Mouse (Mus musculus) gastrocnemius, postnatal 10 days (tissue): Measurements from ENCODE around the gene Cntn1. TPM values are rescaled to one million over a fixed set of nuclear protein-coding genes. Genes with fewer than 3 reads are reported as not detected.
"Not testable (repeated sequence)": the region's sequence is repeated elsewhere in the genome, so short reads cannot be mapped to it uniquely, and the experiment has no call there.

ENCODE experiments used
- DNase-seq: peaks from one replicate; pipeline ENCODE4 v3.0.0; 2021; ENCODE audit warnings: mixed read lengths
- total RNA-seq, 2 experiments: library from RNA; stranded (reverse); gene quantifications; 2 replicates each; pipeline ENCODE4 v1.2.3; 2021

The Cntn1 gene
- total RNA-seq, 2 experiments from 2014 or later, result 2.0 to 2.7 TPM

GRCm38 (mm10) chr15:92268741-92269322 lies 217.9 kb downstream of the Cntn1 start:
- DNase-seq, result no peak

- no peak for DNase-seq
Observed at GRCm38 (mm10) chr15:92271801-92272365, 220.9 kb downstream of the Cntn1 start.

GRCm38 (mm10) chr15:92276826-92277225 lies 225.9 kb downstream of the Cntn1 start:
- no peak for DNase-seq

DNA sequence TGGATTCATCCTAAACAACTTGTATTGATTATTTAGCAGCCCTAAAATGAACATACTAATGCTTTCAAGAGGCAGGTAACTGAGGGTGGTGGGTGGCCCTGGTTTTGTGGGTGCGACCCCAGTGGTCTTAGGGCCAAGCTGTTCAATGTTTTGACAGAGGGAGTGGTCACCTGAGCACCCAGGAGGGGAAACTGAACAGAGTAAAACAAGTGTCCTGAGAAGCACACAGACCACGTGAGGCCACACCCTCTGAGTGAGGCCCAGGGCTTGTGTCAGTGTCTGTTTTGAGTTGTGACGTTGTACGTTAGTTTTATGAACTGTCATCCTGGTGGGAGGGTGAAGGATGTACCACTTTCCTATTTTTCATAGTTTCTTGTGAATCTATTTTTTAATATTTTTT lies 227.0 kb downstream of the Cntn1 start:
- no peak for DNase-seq

DNA sequence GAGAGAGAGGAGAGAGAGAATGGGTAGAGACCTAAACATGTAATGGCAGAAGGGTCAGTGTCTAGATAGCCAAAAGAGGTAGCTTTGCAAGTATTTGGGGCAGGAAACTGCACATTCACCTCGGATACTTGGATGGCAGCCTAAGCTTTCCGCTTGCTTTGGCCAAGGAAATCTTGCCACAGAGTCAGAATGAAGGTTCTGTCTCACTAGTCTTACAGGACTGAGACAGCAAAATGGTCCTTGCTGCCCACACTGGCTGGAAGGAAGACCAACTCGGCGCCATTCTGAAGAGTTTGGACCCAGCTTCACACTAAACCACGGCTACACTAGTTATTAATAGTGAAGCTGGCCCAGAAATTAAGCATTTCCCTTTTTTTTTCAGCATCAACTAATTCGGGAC lies 230.0 kb downstream of the Cntn1 start:
- no peak for DNase-seq

GRCm38 (mm10) chr15:92287616-92288015 lies 236.7 kb downstream of the Cntn1 start:
- DNase-seq, result no peak

- no peak for DNase-seq
Observed at GRCm38 (mm10) chr15:92296479-92296878, 245.5 kb downstream of the Cntn1 start.

GRCm38 (mm10) chr15:92302796-92303195 lies 251.8 kb downstream of the Cntn1 start:
- DNase-seq, result no peak

DNA sequence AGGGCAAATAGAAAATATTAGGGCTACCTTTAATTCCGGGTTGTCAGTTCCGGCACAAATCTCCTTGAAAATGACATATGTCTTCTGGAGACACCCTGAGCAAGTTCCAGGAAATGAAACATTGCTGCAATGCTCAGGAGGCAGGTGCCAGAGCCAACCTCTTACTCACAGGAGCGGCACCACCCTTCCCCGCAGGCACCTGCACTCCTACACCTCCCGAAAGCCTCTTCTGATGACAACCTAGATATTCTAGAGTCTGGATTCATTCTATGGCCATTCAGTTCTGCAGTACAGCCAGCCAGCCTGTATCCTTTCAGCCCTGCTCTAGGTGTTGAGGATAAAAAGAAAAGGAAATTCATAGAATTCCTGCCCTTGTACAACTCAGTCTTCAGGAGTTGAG lies 253.3 kb downstream of the Cntn1 start:
- no peak for DNase-seq

GRCm38 (mm10) chr15:92321959-92322358 lies 271.0 kb downstream of the Cntn1 start:
- DNase-seq, result no peak

GRCm38 (mm10) chr15:92327111-92327510 lies 276.1 kb downstream of the Cntn1 start:
- no peak for DNase-seq

DNA sequence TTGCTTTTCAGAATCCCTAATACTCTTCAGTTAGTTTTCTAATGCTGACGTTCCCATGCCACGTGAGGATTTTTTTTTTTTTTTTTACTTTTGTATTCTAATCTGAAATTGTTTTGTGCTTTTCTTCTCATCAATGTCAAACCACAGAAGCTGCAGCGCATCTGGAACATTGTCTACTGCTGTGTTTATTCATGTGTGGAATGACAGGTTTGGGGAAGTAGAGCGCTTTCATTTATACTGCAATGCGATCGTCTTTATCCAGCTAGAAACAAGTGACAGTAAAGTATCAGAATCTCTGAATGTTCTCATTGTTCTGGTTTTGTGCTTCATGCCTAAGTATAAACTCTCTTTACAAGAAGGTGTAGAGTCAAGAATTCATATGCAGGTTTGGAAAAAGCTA lies 289.3 kb downstream of the Cntn1 start:
- no peak for DNase-seq

DNA sequence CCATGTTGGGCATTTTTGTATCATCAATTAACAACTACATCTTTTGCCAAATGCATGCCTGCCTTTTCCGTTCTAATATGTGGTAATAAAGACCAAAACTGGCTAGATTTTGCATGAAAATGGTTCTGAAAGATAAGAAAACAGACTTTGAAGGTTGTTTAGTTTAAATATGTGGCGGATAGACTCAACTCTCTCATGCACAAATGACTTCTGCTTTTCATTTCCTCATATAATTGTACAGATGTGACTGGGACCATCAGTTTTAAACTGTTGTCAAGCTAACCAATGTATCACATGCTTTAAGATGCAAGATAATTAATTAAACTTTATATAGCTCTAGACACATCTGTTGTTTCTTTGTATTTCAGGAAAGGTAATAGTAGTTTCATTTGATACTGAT lies 290.5 kb downstream of the Cntn1 start:
- no peak for DNase-seq

DNA sequence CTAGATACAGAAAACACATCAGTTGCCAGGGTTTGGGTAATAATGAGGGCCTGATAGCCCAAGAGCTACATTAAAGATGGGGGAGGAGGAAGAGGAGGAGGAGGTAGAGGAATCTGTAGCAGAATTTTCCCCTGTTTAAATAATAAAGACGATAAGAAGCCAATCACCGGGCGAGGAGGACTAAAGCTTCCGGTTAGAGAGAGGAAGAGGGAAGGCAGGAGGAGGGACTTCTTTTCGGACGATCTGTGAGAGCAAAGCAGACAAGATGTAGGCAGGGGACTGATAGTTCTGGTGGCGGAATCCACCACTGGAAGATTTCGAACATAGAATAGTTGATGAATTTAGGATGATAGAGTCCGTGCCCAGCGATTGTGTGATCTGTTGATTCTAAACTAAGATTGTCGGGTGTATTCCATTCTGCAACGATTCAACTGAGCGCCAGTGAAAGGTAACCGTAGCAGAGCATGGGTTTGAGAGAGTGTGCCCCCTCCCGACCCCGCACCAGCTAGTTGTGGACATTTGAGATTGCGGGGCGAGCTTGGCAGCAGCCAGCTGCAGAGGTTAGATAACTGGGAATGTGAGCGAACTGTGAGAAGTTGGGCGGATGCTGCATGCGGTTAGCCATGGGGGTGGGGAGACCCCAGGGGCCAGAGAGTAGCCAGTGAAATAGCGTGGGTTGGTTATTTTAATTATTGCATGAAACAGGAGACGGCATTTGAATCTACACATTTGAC lies 293.3 kb downstream of the Cntn1 start:
- no peak for DNase-seq

DNA sequence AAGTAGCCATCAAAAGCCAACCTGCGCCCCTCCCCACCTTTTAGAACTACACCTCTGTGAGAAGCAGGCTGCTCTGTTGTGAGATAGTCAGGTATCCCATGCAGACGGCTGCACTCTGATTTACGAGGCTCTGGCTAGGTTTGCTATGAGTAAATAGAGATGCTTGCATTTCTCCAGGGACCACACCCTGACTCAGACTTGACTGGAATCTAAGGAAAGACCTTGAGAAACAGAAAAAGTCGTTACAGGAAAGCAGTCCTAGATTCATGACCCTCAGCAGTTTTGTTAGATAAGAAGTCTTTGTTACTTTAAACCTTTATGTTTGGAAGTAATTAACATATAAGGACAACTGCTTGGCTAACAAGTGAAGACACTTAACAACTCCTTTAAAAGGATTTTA lies 296.5 kb downstream of the Cntn1 start:
- no peak for DNase-seq

- DNase-seq, result no peak
Observed at GRCm38 (mm10) chr15:92347902-92348301, 296.9 kb downstream of the Cntn1 start.

DNA sequence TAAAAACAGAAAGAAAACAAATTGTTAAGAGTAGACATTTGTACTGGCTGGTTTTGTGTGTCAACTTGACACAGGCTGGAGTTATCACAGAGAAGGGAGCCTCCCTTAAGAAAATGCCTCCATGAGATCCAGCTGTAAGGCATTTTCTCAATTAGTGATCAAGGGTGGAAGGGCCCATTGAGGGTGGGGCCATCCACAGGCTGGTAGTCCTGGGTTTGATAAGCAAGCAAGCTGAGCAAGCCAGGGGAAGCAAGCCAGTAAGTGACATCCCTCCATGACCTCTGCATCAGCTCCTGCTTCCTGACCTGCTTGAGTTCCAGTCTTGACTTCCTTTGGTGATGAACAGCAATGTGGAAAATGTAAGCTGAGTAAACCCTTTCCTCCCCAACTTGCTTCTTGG lies 297.5 kb downstream of the Cntn1 start:
- DNase-seq, result not testable (repeated sequence)

DNA sequence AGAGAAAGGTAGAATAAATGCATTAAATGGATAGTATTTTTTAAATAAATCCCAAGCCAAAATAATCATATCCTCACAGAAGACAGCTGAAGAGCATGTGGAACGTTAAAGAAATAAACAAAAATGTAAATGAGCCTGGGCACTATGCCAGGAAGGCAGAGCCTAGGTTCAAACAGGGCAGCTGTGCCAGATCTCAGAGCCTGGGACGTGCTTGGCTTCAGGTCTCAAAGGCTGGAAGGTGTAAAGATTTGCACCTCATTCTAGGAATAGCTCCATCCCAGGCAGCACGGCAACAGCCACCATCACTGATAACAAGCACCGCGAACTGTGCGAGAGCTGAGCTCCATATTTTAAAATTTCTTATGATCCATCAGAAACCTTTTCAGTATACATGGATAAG lies 313.2 kb downstream of the Cntn1 start:
- no peak for DNase-seq

DNA sequence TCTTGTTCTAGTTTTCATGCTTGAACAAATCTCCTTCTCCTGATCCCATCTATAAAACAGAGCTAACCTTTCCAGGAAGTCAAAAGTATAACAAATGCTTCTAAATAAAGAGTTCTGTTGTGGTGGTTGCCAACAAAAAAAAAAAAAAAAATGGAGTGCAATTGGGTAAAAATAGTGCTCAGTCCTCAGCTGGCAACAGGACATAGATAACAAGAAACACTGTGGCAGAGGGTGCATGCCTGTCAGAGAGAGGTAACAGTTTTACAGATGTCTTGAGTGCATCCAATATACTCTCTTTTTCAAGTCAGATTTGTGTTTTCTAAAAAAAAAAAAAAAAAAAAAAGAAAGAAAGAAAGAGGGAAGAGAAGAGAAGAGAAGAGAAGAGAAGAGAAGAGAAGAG lies 313.6 kb downstream of the Cntn1 start:
- DNase-seq, result no peak
